Mouse (Mus musculus) thymus, postnatal 4 days (tissue): ENCODE data around the gene Mab21l2.

Source experiments
- DNase-seq: peaks from one replicate; pipeline ENCODE4 v3.0.0; 2021

The Mab21l2 gene

GRCm38 (mm10) chr3:86548091-86549015 lies at the start of gene Mab21l2:
Gene Mab21l2, minus strand, starts transcription at chr3:86548629.
- DNase-seq, result peak; percentile 53

DNA sequence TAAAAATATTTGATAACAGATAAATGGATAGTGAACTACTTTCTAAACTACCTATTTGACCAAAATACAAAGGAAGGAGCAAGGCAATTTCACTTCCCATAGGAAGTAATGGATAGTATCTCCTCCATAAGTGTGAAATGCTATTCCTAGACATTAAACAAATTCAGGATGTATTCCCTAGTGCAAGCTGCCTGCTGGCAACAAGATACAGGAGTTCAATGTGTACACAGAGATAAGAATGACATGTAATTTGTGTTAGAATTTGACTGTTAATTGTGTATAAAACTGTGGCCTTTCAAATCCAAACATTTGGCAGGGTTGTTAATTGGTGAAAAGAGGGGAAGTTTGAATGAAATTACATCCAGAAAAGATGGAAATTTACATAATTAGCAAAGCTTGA lies 26.9 kb upstream of the Mab21l2 start:
- no peak for DNase-seq

GRCm38 (mm10) chr3:86572519-86573244 lies 24.3 kb upstream of the Mab21l2 start:
- DNase-seq, result no peak

- no peak for DNase-seq
Observed at GRCm38 (mm10) chr3:86571518-86571917, 23.1 kb upstream of the Mab21l2 start.

DNA sequence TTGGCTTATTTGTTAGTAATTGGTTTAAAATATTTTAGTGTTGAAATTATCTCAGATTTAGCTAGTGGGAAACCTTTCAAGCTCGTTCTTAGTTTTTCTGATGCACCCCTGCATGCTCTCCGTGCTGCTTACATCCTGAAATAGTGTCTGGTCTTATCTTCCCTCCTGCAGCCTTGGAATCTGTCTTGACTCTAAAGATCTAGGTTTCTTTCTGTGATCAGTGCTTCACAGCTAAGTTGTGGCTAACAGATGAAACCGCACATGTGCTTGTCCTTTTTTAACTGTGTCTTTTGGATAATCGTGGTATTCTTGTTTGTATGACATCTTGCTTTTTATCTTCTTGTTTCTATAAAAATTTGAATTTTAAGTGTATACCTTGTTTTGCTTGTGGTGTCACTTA lies 18.9 kb upstream of the Mab21l2 start:
- no peak for DNase-seq

DNA sequence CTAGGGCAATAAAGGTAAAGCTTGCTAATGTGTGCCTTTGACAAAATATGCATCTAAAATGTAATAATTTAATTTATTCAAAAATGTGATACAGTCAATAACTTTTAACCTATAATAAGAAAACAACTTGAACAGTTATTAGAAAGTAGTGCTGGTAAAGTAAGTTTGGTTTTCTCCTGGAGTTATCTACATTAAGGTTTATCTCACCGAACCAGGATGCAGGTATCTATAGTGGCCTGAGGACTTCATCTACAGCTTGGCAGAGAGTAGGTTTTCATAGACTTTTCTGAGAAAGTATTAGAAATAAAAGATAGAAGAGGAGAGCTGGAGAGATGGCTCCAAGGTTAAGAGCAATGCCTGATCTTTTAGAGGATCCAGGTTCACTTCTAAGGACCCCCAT lies 13.0 kb upstream of the Mab21l2 start:
- no peak for DNase-seq

DNA sequence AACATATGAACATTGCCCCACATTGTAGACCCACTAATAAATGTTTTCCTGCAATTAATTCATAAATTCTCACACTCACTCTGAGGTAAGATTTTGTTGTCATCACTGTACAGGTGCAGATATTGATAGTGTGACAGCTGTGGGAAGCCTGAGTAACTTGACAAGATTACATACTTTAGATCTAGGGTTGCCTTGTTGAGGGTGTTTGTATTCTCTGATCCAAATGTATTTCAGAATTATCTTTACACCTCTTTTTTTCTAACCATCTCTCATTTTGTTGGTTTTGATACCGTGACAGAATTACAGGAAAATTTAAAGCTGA lies 12.6 kb upstream of the Mab21l2 start:
- no peak for DNase-seq

GRCm38 (mm10) chr3:86560281-86561022 lies 12.0 kb upstream of the Mab21l2 start:
- no peak for DNase-seq

- DNase-seq, result no peak
Observed at GRCm38 (mm10) chr3:86559635-86560034, 11.2 kb upstream of the Mab21l2 start.

- DNase-seq, result no peak
Observed at GRCm38 (mm10) chr3:86558976-86559375, 10.5 kb upstream of the Mab21l2 start.

DNA sequence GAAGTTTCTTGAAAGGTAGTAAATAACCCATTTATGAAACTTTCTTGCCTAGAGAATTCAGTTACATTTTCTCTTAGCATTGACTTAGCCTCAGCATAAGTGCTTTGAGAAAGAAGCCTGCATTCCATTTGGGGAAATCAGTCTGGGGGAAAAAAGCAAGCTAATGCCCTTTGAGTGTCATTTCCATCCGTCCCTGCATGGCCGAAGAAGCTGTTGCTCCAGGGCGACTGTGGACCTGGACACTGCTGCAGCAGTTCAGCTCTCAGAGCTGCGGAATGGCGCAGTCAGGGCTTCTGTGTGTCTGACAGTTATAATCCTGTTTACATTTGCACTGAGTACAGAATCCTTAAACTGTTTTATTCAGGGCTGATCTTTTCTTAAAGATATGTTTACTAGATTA lies 3.7 kb upstream of the Mab21l2 start:
- no peak for DNase-seq

GRCm38 (mm10) chr3:86551011-86551728 lies 2.7 kb upstream of the Mab21l2 start:
- no peak for DNase-seq

DNA sequence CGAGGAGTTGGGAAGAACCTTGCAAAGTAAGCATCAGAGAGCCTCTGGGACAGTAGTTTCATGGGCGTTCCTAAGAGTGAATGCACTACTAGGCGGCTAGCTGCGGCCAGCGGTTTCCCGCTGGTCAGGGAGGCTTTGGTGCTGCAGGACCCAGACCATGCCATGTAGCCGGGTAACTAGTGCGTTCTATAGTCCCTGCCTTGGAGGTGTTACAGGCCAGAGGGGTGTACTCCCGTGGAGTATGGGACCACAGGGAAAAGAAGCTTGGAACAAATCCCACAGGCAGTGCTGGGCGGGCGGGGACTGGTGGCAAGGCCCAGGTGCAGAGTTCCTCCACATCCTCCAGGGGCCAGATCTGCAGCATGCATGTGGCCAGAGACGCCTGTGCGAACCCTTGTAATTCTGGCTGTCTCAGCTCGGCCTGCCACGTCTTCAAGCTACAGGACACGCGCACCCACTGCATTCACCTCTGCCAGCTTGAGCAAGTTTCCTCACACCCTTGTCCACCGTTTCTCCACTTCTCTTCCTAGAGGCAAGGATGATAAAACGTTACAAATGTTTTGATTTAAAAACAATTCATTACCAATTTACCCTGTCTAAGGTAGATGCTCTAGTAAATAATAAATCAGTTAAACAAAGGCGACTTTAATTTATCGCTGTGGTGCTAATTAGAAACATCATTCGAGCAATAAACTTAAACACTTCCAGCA lies 2.0 kb upstream of the Mab21l2 start:
- DNase-seq, result peak; percentile 15

- peak; percentile 51 for DNase-seq
Observed at GRCm38 (mm10) chr3:86547251-86547791, 1.1 kb downstream of the Mab21l2 start.

DNA sequence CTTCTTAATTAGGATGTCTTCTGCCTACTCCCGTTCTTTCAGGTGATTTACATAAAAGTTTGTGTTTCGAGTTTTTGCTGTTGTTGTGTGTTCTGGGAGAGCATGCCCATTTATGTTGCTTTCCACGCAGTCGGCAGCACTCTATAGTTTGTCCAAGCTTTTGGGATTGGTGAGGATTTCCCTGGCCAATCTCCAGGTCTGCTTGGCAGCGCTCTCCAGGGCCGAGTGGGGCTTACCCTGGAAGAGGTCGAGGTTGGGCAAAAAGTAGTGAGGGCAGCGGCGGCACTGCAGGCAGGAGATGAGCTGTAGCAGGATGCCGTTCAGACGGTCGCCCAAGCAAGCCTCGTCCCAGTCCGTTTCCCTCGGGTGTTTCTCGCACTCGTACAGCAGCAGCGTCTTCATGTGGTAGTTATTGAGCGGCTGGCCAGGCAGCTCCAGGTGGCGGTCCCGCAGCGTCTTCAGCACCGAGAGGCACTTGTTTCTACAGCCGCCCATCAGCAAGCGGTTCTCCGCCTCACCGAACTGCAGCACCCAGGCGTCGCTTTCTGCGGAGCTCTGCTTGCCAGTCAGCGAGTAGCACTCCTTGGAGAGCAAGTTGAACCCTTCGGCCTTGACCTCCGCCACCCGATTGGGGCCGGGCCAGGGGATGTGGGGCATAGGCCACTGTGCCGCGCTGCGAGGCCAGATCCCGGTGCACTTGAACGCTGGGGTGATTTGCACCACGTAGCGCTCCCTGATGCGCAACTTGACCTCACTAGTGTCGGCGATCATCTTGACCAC lies 1.8 kb downstream of the Mab21l2 start:
- DNase-seq, result peak; percentile 64

DNA sequence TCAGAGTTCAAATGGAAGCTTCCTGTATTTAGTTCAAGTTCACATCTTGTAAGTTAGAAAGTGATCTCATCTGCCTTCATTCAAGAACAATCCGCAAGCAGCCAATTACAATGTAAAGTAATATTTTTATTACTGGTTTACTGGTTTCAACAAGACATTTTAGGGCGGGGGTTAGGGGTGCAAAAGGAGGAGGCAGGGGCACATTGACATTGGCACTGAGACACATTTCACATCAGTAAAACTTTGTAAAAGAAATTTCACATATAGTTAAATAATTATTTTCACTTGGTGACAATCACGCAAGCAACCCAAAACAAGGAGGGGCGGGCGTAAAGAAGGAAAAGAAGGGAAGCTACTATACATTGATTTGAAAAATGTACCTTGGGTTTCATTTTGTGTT lies 2.5 kb downstream of the Mab21l2 start:
- peak; percentile 11 for DNase-seq

GRCm38 (mm10) chr3:86544785-86545184 lies 3.6 kb downstream of the Mab21l2 start:
- DNase-seq, result peak; percentile 16

DNA sequence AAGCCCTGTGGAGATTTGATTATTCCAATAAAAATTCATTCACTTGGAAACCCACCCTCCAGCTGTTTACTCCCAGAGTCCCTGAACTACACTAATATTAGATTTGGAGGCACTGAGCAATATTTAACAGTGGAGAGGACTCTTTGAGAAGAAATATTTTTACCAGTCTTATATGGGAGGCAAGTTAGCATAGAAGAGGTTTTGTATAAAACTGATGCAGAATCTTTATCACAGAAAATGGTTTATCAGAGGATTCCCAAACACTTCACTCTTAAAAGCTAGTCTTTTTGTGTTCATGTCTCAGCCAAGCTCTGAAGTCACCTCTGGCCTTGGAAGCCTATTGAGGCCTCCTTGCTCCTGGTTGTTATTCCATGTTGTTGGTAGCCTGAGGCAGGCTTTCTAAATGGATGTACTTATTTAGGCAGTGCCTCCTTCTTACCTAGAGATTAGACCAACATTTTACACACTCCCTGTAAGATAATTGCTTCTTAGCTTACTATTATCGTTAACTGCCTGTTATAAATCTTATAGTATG lies 6.5 kb downstream of the Mab21l2 start:
- DNase-seq, result no peak

GRCm38 (mm10) chr3:86541074-86541614 lies 7.3 kb downstream of the Mab21l2 start:
- DNase-seq, result no peak

DNA sequence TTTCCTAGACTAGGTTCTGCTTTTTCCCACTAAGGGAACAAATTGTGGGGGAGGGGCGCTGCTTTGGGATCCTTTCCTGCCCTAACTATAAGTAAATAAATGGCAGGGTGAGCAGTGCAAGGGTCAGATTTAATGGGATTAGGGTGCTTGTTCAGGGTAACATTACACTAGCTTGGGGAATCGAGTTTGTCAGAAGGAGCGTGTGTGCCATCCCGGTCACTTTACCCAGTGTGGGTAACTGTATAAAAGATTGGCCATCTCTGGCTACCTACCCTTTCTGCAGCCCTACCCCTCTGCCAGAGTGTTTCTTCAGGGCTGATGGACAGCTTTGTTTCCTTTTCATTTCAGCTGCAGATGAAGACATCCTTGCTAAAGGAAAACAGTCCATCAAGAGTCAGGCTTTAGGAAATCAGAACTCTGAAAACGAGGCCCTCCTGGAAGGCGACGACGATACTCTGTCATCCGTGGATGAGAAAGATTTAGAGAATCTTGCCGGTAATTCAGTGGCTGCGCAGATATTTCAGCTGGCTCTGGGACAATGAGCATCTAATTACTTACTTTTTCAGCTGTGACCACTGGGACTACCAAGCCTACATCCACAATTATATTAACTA lies 8.8 kb downstream of the Mab21l2 start:
- no peak for DNase-seq
